Mouse (Mus musculus) T-helper 1 cell (primary cell): ENCODE results near the gene Nsfl1c.

ENCODE experiments used
- in situ Hi-C: fragments of 300-600 bp; cut with MboI, MseI; formaldehyde crosslinking; loops from one replicate; pipeline ENCODE4 v1.15.1; 2025; ENCODE audit warnings: high pct_unique_total_duplicates

Nsfl1c gene

DNA sequence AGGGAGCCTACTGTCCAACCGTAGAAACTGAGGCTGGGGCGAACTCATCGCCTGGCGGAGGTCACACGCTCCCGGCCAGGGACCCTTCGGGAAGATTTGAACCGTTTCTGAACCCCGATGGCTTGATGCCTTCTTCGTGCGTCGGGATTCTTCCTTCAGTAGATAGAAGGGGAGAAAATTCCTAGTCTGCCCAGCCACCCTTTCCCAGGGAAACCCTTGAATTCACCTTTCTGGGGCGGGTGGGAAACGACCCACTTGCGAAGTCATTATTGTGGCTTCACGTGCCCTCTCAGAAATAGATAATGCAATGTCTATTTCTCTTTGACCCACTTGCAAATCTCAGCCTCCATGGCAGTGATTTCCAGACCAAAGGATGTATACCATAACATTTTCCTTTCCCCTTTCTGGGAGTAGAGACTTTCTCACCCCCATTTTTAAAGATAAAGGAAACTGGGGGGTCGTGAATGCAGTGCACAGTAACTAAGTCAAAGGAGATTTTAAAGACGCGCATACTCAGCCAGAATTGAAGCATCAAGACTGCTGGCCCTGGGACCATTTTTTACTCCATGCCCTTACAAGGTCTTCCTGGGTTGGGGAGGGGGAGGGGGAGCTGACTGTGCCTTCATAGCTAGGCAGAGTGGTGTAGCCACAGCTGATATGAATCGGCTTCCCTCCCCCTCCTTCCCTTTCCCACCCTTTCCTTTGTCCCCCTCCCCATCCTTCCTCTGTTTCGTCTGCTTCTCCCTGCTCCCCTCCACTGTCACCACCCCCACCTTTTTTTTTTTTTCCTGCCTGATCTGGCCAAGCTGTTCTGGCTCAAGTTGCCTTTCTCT is 49.3 kb downstream of the Nsfl1c start:
- in situ Hi-C loops, result no loop called here

DNA sequence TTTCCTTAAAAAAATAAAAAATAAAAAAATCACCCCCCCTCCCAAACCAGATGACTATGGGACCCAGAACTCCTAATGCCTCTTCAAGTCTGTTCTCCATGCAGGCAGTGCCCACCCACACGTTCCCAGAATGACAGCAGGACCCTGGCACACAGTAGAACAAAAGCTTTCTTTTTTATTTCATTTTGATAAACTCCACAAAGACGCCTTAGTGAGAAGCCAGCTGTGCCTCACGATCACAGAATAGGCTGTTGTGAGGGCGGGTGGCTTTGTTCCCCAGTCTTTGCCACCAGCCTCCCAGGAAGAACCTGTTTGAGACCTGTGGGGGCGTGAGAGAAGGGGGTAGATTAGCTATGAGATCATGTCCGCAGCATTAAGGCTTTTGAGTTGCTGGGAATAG is 50.7 kb downstream of the Nsfl1c start:
- in situ Hi-C loops, result loop anchor here (5.0 kb wide), 1 partner anchor 47 kb away; no protein-coding TSS in a partner anchor

DNA sequence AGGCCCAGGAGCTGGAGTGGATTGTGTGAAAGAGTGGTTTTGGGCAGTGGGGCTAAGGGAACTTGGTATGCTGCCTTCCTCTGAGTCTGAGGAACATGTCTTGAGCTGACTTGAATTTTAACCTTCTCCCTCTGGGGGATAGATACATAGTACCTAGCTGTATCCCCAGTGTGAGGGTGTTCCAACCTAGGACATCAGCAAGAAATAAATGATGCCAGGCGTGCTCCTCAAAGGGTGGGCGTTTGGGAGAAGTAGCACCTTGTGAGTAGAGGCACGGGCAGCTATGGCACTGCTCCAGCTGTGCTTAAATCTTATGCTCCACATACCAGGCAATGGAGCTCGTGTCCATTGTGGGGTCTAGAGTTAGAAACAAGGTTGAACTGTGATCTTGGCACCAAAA is 52.6 kb downstream of the Nsfl1c start:
- in situ Hi-C loops, result loop anchor here (5.0 kb wide), 1 partner anchor 49 kb away; no protein-coding TSS in a partner anchor

- in situ Hi-C loops, result loop anchor here (5.0 kb wide), 1 partner anchor 52 kb away; no protein-coding TSS in a partner anchor
Measured at GRCm38 (mm10) chr2:151549615-151550121, 55.7 kb downstream of the Nsfl1c start.
